Mouse (Mus musculus) gastrocnemius, postnatal 4 days (tissue): Measurements from ENCODE around the gene BC049762. TPM values are rescaled to one million over a fixed set of nuclear protein-coding genes. Genes with fewer than 3 reads are reported as not detected.

Source experiments
- DNase-seq, 2 experiments: peaks; one replicate each; pipeline ENCODE4 v3.0.0; 2021 to 2022; ENCODE audit warnings: low spot score in 2 of 2, mixed read lengths in 2 of 2
- total RNA-seq, 2 experiments: library from RNA; stranded (reverse); gene quantifications; 2 replicates each; pipeline ENCODE4 v1.2.3; 2021

BC049762 gene
- total RNA-seq, 2 experiments from 2014 or later: not detected

DNA sequence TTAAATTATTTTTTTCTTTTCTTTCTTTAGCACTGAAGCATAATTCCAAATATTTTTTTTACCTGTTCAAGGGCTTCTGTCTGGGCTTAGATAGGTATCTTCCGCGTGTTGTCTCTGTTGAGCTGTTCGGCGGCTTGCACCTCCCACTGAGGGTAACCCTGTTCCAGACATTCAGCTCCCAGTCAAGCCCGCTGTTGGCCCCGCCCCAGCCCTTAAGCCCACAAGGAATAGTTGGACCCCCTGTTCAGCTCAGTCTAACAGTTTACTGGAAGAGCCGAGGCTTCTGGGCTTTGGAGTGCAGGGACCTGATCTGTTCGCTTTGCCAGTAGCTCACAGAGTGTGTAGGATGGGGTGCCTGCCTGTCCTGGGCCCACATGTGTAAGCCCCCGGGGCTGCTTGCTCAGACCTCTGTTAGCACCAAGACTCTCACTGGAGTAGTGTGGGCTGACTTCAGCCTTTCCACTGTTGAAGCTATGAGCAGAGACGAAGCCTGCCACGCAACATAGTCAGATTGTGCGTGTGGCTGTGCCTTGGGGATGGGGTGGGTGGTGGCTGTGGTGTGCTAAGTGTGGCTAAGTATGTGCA is 43.4 kb downstream of the BC049762 start:
- DNase-seq: no peak

DNA sequence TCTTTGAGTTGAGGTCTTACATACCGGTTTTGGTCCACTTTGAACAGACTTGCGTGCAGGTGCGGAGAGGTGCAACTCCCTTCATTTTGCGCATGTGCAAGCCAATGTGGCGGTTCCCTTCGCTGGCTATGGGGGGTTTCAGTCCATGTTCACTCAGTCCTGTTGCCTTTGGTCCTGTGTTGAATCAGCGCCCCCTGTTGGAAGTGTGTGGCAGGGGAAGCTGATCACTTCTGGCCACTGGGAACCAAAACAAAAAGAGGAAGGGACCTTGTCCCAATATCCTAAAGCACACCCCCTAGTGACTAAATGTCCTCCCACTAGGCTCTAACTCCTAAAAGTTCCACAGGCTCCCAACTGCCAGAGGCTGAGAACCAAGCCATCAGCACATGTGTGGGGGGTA is 48.8 kb downstream of the BC049762 start:
- DNase-seq: no peak

DNA sequence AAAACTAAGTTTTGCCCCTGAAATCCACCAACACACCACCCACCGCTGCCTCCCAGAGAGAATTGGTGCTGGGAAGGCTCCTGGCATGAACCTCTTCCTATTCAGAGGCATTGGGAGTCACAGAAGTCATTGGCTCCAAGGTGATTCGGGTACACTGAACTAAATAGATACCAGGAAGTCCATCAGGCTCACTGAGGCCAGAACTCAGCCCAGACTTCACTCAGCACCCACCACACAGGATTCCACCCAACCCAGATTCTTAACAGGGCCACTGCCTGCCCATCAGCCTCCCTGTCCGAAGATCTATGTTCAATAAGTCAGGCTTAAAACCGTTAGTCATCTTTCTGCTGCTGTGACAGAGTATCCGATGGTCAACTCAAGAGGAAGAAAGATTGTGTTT is 51.4 kb downstream of the BC049762 start:
- DNase-seq: no peak

DNA sequence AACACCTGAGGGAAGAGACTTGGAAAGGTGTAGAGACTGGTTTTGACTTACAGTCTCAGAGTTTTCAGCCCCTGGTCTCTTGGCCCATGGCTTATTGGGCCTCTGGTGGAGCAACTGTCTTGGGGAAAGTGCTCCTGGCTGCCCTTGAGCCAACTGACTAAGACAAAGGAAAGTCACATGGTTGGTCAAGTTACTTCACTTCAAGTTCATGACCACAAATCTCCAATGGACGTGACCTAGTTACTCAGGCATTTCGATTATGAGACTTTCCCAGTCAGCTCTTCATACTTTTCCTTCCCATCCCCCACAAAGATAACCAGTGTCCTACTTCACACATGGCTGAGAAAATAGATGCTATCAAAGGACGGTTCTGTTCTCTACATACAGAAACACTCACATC is 55.1 kb downstream of the BC049762 start:
- no peak for DNase-seq

Other genes with a start within 250 kb of the BC049762 start
- gene Olfr54, start 248.8 kb downstream of the BC049762 start, total RNA-seq: not detected
- not detected for gene Olfr1375, start 214.9 kb downstream of the BC049762 start, total RNA-seq
- 1 to 10 TPM; 3.4 to 3.5 TPM for gene Zfp354a, start 203.8 kb downstream of the BC049762 start, total RNA-seq
- not detected for gene Gm12569, start 42.6 kb downstream of the BC049762 start, total RNA-seq
- 10 to 100 TPM; 44.6 to 55.1 TPM for gene Clk4, start 1.3 kb downstream of the BC049762 start, total RNA-seq
- 10 to 100 TPM; 25.0 to 34.6 TPM for gene Col23a1, start 26.9 kb upstream of the BC049762 start, total RNA-seq